Mouse (Mus musculus) myocyte (in vitro differentiated cells): ENCODE results near the gene Hspa1l.
"Not testable (repeated sequence)": the region's sequence is repeated elsewhere in the genome, so short reads cannot be mapped to it uniquely, and the experiment has no call there.

Experiments used
- CEBPB ChIP-seq: IDR thresholded peaks from 2 replicates; pipeline ENCODE4 v1.6.1; 2011; ENCODE audit warnings: mild to moderate bottlenecking, moderate library complexity; ENCODE audit not compliant: poor library complexity, insufficient read depth, severe bottlenecking
- MAX ChIP-seq: IDR thresholded peaks from one replicate; pipeline ENCODE4 v1.6.1; 2011; ENCODE audit warnings: low read depth, mild to moderate bottlenecking, control low read depth
- MYOG ChIP-seq, 3 experiments: IDR thresholded peaks; one replicate each; pipeline ENCODE4 v1.6.1; 2011; ENCODE audit warnings: control low read depth in 2 of 3, low read depth in 2 of 3, mild to moderate bottlenecking in 2 of 3; ENCODE audit not compliant: insufficient read length in 2 of 3, control insufficient read depth in 1 of 3, insufficient read depth in 1 of 3
- POLR2A ChIP-seq: IDR thresholded peaks from one replicate; pipeline ENCODE4 v1.6.1; 2011; ENCODE audit warnings: low read depth, mild to moderate bottlenecking, control low read depth, moderate library complexity; ENCODE audit not compliant: insufficient read length
- POLR2AphosphoS2 ChIP-seq: IDR thresholded peaks from one replicate; pipeline ENCODE4 v1.6.1; 2011; ENCODE audit warnings: low read depth, control low read depth; ENCODE audit not compliant: insufficient read length
- SRF ChIP-seq: IDR thresholded peaks from one replicate; pipeline ENCODE4 v1.6.1; 2011; ENCODE audit warnings: low read depth; ENCODE audit not compliant: control insufficient read depth, insufficient read length
- USF1 ChIP-seq: IDR thresholded peaks from one replicate; pipeline ENCODE4 v1.6.1; 2011; ENCODE audit warnings: low read depth, mild to moderate bottlenecking, control low read depth, moderate library complexity

- TF ChIP-seq POLR2A; POLR2AphosphoS2; MYOG (IDR thresholded peaks at IDR 0.05; ENCODE audit: control insufficient read depth in 1 of 3, insufficient read depth in 1 of 3, insufficient read length in 2 of 3, low read depth in 2 of 3); MAX; USF1; CEBPB; SRF: not testable (repeated sequence)
Observed at GRCm38 (mm10) chr17:34995927-34996326, 23.4 kb downstream of the Hspa1l start.
